Mouse (Mus musculus): ENCODE results near the gene Rab20.

Rab20 gene

GRCm38 (mm10) chr8:11457278-11457677 is 21.2 kb downstream of the Rab20 start:
- DNase-seq (ENCODE audit: extremely low spot score, low spot score): no peak

- DNase-seq (ENCODE audit: extremely low spot score, low spot score): no peak
Measured at GRCm38 (mm10) chr8:11454228-11454627, 24.3 kb downstream of the Rab20 start.

GRCm38 (mm10) chr8:11452974-11453373 is 25.5 kb downstream of the Rab20 start:
- no peak for DNase-seq (ENCODE audit: extremely low spot score, low spot score)

- no peak for DNase-seq (ENCODE audit: extremely low spot score, low spot score)
Measured at GRCm38 (mm10) chr8:11452559-11452958, 26.0 kb downstream of the Rab20 start.

GRCm38 (mm10) chr8:11452152-11452551 is 26.4 kb downstream of the Rab20 start:
- DNase-seq (ENCODE audit: extremely low spot score, low spot score): no peak

- no peak for DNase-seq (ENCODE audit: extremely low spot score, low spot score)
Measured at GRCm38 (mm10) chr8:11450184-11451113, 28.1 kb downstream of the Rab20 start.

GRCm38 (mm10) chr8:11447910-11448570 is 30.5 kb downstream of the Rab20 start:
- no peak for DNase-seq (ENCODE audit: extremely low spot score, low spot score)

- DNase-seq (ENCODE audit: extremely low spot score, low spot score): no peak
Measured at GRCm38 (mm10) chr8:11445790-11446189, 32.7 kb downstream of the Rab20 start.

- DNase-seq (ENCODE audit: extremely low spot score, low spot score): no peak
Measured at GRCm38 (mm10) chr8:11444216-11444615, 34.3 kb downstream of the Rab20 start.

GRCm38 (mm10) chr8:11443611-11444010 is 34.9 kb downstream of the Rab20 start:
- DNase-seq (ENCODE audit: extremely low spot score, low spot score): no peak

GRCm38 (mm10) chr8:11441291-11441690 is 37.2 kb downstream of the Rab20 start:
- no peak for DNase-seq (ENCODE audit: extremely low spot score, low spot score)

- no peak for DNase-seq (ENCODE audit: extremely low spot score, low spot score)
Measured at GRCm38 (mm10) chr8:11437862-11438261, 40.6 kb downstream of the Rab20 start.

- no peak for DNase-seq (ENCODE audit: extremely low spot score, low spot score)
Measured at GRCm38 (mm10) chr8:11430688-11431087, 47.8 kb downstream of the Rab20 start.

- no peak for DNase-seq (ENCODE audit: extremely low spot score, low spot score)
Measured at GRCm38 (mm10) chr8:11423091-11423490, 55.4 kb downstream of the Rab20 start.

- DNase-seq (ENCODE audit: extremely low spot score, low spot score): no peak
Measured at GRCm38 (mm10) chr8:11421968-11422367, 56.5 kb downstream of the Rab20 start.

GRCm38 (mm10) chr8:11421105-11421504 is 57.4 kb downstream of the Rab20 start:
- DNase-seq (ENCODE audit: extremely low spot score, low spot score): peak; percentile 56

GRCm38 (mm10) chr8:11419645-11420044 is 58.9 kb downstream of the Rab20 start:
- DNase-seq (ENCODE audit: extremely low spot score, low spot score): peak; percentile 68

GRCm38 (mm10) chr8:11419232-11419631 is 59.3 kb downstream of the Rab20 start:
- DNase-seq (ENCODE audit: extremely low spot score, low spot score): no peak

GRCm38 (mm10) chr8:11417762-11418161 is 60.7 kb downstream of the Rab20 start:
- no peak for DNase-seq (ENCODE audit: extremely low spot score, low spot score)

GRCm38 (mm10) chr8:11415089-11415488 is 63.4 kb downstream of the Rab20 start:
- no peak for DNase-seq (ENCODE audit: extremely low spot score, low spot score)

- DNase-seq (ENCODE audit: extremely low spot score, low spot score): no peak
Measured at GRCm38 (mm10) chr8:11414304-11414703, 64.2 kb downstream of the Rab20 start.

GRCm38 (mm10) chr8:11412450-11412849 is 66.1 kb downstream of the Rab20 start:
- DNase-seq (ENCODE audit: extremely low spot score, low spot score): no peak
